Mouse (Mus musculus): ENCODE measurements around the gene Gnptab.

GRCm38 (mm10) chr10:88426158-88426816 is 47.4 kb downstream of the Gnptab start:
- TF ChIP-seq CTCF (conservative IDR thresholded peaks at IDR 0.05; ENCODE audit: insufficient read depth, insufficient read length, low read depth, low read length) = no peak
- no peak for TF ChIP-seq POLR2A (IDR thresholded peaks at IDR 0.05; ENCODE audit: low read depth, low read length)
